Mouse (Mus musculus) adrenal gland (tissue): Measurements from ENCODE around the gene Ntm.

Experiments
- intact Hi-C: fragments of 180-260 bp; cut with DNase I; formaldehyde crosslinking; loops from one replicate; pipeline ENCODE4 v1.15.1; 2025

Ntm gene

GRCm38 (mm10) chr9:29262836-29263235 lies 700.1 kb downstream of the Ntm start:
- intact Hi-C loops: no loop called here

GRCm38 (mm10) chr9:29252866-29253265 lies 710.1 kb downstream of the Ntm start:
- intact Hi-C loops: no loop called here

GRCm38 (mm10) chr9:29250813-29251212 lies 712.1 kb downstream of the Ntm start:
- intact Hi-C loops: no loop called here

GRCm38 (mm10) chr9:29247812-29248211 lies 715.1 kb downstream of the Ntm start:
- intact Hi-C loops: no loop called here

GRCm38 (mm10) chr9:29244006-29244405 lies 718.9 kb downstream of the Ntm start:
- intact Hi-C loops: no loop called here

GRCm38 (mm10) chr9:29242497-29243422 lies 720.2 kb downstream of the Ntm start:
- intact Hi-C loops: no loop called here

GRCm38 (mm10) chr9:29240797-29241196 lies 722.1 kb downstream of the Ntm start:
- intact Hi-C loops: no loop called here

GRCm38 (mm10) chr9:29238973-29239372 lies 724.0 kb downstream of the Ntm start:
- intact Hi-C loops: no loop called here

GRCm38 (mm10) chr9:29236752-29237151 lies 726.2 kb downstream of the Ntm start:
- intact Hi-C loops: no loop called here

GRCm38 (mm10) chr9:29227747-29228146 lies 735.2 kb downstream of the Ntm start:
- intact Hi-C loops: no loop called here

- intact Hi-C loops: no loop called here
Measured at GRCm38 (mm10) chr9:29222915-29223545, 739.9 kb downstream of the Ntm start.

GRCm38 (mm10) chr9:29220941-29221615 lies 741.9 kb downstream of the Ntm start:
- intact Hi-C loops: no loop called here

- intact Hi-C loops: no loop called here
Measured at GRCm38 (mm10) chr9:29220493-29220892, 742.4 kb downstream of the Ntm start.

GRCm38 (mm10) chr9:29217951-29218350 lies 745.0 kb downstream of the Ntm start:
- intact Hi-C loops: no loop called here

- intact Hi-C loops: no loop called here
Measured at GRCm38 (mm10) chr9:29216528-29216927, 746.4 kb downstream of the Ntm start.

GRCm38 (mm10) chr9:29215796-29216195 lies 747.1 kb downstream of the Ntm start:
- intact Hi-C loops: no loop called here

GRCm38 (mm10) chr9:29215241-29215640 lies 747.7 kb downstream of the Ntm start:
- intact Hi-C loops: no loop called here

GRCm38 (mm10) chr9:29209243-29209642 lies 753.7 kb downstream of the Ntm start:
- intact Hi-C loops: loop anchor here (10.0 kb wide), 1 partner anchor 436 kb away; no protein-coding TSS in a partner anchor

- intact Hi-C loops: loop anchor here (10.0 kb wide), 1 partner anchor 437 kb away; no protein-coding TSS in a partner anchor
Measured at GRCm38 (mm10) chr9:29208142-29208541, 754.8 kb downstream of the Ntm start.

- intact Hi-C loops: loop anchor here (10.0 kb wide), 1 partner anchor 439 kb away; no protein-coding TSS in a partner anchor
Measured at GRCm38 (mm10) chr9:29205680-29206079, 757.3 kb downstream of the Ntm start.

- intact Hi-C loops: loop anchor here (5.0 to 10.0 kb wide), 2 partner anchors 385 to 443 kb away; no protein-coding TSS in a partner anchor
Measured at GRCm38 (mm10) chr9:29202196-29202595, 760.7 kb downstream of the Ntm start.
